Mouse (Mus musculus): ENCODE data around the gene Rnf222. TPM values are rescaled to one million over a fixed set of nuclear protein-coding genes. Genes with fewer than 3 reads are reported as not detected.

The Rnf222 gene
- polyA plus RNA-seq, 1 experiment from 2014 or later: 0.07 TPM

DNA sequence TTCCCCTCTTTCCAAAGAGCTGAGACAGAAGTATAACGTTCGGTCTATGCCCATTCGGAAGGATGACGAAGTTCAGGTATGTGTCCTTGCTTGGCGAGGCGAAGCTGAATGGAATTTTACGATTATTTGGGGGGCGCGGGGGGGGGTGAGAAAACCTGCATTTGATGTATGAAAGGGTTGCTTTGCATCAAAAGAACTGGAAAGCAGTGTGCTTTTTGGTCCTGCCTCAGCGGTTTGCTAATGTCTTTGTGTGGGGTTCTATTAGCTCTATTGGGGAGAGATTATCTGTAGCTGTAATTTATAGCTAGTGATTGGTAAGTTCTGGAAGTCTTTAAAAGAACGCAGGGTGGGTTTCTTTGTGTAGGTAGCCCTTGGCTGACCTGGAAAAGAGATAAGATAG lies 14.0 kb downstream of the Rnf222 start:
- Histone ChIP-seq H3K4me1 (peaks cover 53% of the 10 kb centered on the region), H3K27ac (peak overlapping the region; percentile 90), H3K9me3 (replicated peaks) (no peaks in the 10 kb centered on the region), H3K9ac (peak overlapping the region; percentile 96), H3K4me2 (peak overlapping the region; percentile 88), H3K36me3 (peaks cover 52% of the 10 kb centered on the region), H3K27me3 (replicated peaks) (no peaks in the 10 kb centered on the region), H3K4me3 (peak overlapping the region; percentile 96)
- WGBS (ENCODE audit: insufficient replicate concordance): 2% methylated on average over 11 of the region's 11 CpGs
- ATAC-seq: no peak

DNA sequence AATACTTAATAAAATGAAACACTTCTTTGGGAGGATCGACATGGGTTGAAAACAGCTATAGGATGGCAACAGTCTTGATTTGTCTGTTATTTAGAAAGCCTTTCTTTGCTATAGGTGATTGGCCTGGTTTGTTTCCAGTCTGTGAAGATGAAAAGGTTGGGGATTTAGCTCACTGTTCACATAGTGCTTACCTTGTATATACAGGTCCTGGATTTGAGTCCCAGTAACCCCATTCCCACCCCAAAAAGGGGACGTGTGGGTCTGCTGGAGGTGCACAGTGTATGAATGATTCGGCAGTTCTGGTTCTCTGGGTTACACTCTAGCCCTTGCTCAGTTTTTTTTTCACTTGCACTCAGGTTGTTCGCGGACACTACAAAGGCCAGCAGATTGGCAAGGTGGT lies 14.5 kb downstream of the Rnf222 start:
- Histone ChIP-seq H3K27ac (peak overlapping the region; percentile 90), H3K4me1 (peaks cover 52% of the 10 kb centered on the region), H3K27me3 (replicated peaks) (no peaks in the 10 kb centered on the region), H3K9ac (peak overlapping the region; percentile 96), H3K4me2 (peak overlapping the region; percentile 88), H3K9me3 (replicated peaks) (no peaks in the 10 kb centered on the region), H3K36me3 (peaks cover 53% of the 10 kb centered on the region), H3K4me3 (peak overlapping the region; percentile 96)
- 58% methylated on average over 5 of the region's 5 CpGs for WGBS (ENCODE audit: insufficient replicate concordance)
- ATAC-seq: no peak

DNA sequence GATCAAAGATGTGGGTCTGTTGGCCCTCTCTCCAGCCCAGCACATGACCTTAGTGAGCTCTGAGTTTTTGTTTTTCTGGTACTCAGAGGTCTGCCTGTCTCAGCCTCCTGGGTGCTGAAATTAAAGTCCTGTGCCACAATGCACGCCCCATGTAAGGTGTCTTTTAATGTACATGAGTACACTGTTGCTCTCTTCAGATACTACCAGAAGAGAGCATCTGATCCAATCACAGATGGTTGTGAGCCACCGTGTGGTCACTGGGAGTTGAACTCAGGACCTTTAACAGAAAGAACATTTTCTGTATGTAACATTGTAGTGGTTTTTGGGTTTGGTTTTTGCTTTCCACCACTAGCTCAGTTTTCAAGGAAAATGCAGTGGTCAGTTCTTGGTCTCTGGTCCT lies 15.4 kb downstream of the Rnf222 start:
- H3K27ac ChIP-seq: peak overlapping the region; percentile 90
- WGBS (ENCODE audit: insufficient replicate concordance): 75% methylated on average over 2 of the region's 2 CpGs
- H3K4me3 ChIP-seq: no peak overlapping the region
- H3K9ac ChIP-seq: peak overlapping the region; percentile 15; the same call in 1 of the 2 replicates
- H3K4me2 ChIP-seq: peak overlapping the region; percentile 88; the same call in 1 of the 2 replicates
- H3K27me3 ChIP-seq (replicated peaks): no peaks in the 10 kb centered on the region
- H3K4me1 ChIP-seq: peaks cover 42% of the 10 kb centered on the region
- H3K36me3 ChIP-seq: peaks cover 53% of the 10 kb centered on the region
- ATAC-seq: no peak
- H3K9me3 ChIP-seq (replicated peaks): no peaks in the 10 kb centered on the region

DNA sequence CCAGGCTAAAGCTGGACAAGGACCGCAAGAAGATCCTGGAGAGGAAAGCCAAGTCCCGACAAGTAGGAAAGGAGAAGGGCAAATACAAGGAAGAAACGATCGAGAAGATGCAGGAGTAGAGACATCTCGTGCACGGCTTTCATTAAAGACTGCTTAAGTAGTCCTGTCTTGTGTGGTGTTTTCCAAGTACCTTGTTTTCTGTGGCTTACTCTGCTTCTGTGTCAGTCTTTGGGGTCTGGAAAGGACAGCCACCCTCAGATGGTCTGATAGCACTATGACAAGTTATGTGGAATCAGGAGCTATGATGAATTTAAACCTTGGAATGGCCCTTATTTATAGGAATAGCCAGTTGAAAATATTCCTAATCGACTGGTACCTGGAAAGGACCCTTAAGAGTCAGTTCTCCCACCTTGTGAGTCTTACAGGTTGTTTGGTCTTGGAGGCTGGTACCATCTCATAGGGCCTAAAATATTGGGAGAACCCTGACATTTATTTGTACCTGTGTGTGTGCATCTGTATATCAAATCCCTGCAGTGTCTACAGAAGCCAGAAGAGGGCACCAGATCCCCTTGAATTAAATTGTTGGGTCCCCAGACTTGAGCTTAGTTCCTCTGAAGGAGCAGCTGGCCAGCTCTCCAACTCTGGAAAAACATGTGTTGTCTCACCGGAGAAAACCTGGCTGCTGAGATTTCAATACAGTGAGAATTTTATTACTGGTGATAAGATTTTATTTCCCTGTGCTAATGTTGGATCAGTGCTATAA lies 16.2 kb downstream of the Rnf222 start:
- no peaks in the 10 kb centered on the region for H3K27me3 ChIP-seq (replicated peaks)
- 86% methylated on average over 8 of the region's 8 CpGs for WGBS (ENCODE audit: insufficient replicate concordance)
- no peak overlapping the region for H3K4me2 ChIP-seq
- H3K9me3 ChIP-seq (replicated peaks): no peaks in the 10 kb centered on the region
- no peak for ATAC-seq
- H3K36me3 ChIP-seq: peaks cover 53% of the 10 kb centered on the region
- H3K4me3 ChIP-seq: no peak overlapping the region
- peaks cover 34% of the 10 kb centered on the region for H3K4me1 ChIP-seq
- no peak overlapping the region; the same call in 1 of the 2 replicates for H3K27ac ChIP-seq
- no peak overlapping the region for H3K9ac ChIP-seq

DNA sequence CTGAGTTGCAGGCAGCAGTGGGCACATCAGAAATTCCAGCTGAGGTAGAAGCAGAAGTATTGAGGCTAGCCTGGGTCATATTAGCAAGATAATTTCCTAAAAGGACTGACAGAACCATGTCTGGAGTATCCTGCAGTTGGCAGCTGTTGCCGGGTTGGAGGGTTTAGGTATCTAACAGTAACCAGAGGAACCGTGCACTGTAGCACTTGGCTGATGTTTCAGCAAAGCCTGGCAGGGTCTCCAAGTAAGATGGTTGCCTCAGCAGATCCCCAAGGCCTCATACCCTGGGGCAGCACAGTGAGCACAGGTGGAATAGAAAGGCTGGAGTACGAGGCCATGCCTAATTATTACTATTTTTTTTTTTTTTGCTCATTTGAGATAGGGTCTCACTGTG lies 16.8 kb downstream of the Rnf222 start:
- 78% methylated on average over 3 of the region's 3 CpGs for WGBS (ENCODE audit: insufficient replicate concordance)
- no peak overlapping the region for H3K4me3 ChIP-seq
- H3K9ac ChIP-seq: no peak overlapping the region
- peaks cover 53% of the 10 kb centered on the region for H3K36me3 ChIP-seq
- ATAC-seq: no peak
- no peak overlapping the region for H3K4me2 ChIP-seq
- H3K27me3 ChIP-seq (replicated peaks): no peaks in the 10 kb centered on the region
- H3K9me3 ChIP-seq (replicated peaks): no peaks in the 10 kb centered on the region
- H3K27ac ChIP-seq: no peak overlapping the region; the same call in 1 of the 2 replicates
- peaks cover 29% of the 10 kb centered on the region for H3K4me1 ChIP-seq

DNA sequence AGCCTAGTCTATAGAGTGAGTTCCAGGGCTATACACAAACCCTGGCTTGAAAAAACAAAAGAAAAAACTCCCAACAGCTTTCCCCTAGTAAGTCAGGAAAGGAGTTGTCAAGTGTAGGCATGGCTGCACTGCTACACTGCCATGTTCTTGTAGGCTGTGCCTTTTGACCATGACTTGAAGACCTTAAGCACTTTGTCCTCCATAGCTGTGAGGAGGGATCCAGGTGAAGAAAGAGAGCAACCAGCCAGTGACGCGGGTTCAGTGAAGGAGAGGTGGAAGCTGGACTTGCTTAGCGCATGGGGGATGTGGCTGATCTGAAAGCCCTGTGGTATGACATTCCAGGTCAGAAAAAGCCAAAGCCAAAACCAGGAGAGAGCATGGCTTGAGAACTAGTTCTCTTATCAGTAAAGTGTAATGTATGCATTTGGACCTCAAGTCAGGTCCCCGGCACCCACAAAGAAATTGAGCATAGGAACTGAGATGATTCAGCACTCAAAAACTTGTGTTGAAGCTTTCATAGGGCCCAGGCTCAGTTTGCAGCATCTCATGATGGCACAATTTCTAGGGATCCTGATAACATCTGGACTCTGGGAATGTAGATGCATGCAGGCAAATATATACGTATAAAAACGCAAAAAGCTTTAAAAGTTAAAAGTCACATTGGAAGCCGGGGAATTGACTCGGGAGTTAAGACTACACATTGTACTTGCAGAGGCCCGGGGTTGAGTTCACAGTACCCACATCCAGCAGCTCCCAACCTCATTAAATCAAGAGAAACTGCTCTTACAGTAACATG lies 17.5 kb downstream of the Rnf222 start:
- Histone ChIP-seq H3K9ac (no peak overlapping the region), H3K27ac (no peak overlapping the region), H3K4me2 (no peak overlapping the region), H3K4me3 (no peak overlapping the region), H3K4me1 (peaks cover 25% of the 10 kb centered on the region), H3K36me3 (peaks cover 53% of the 10 kb centered on the region), H3K9me3 (replicated peaks) (no peaks in the 10 kb centered on the region), H3K27me3 (replicated peaks) (no peaks in the 10 kb centered on the region)
- 79% methylated on average over 9 of the region's 9 CpGs for WGBS (ENCODE audit: insufficient replicate concordance)
- no peak for ATAC-seq

DNA sequence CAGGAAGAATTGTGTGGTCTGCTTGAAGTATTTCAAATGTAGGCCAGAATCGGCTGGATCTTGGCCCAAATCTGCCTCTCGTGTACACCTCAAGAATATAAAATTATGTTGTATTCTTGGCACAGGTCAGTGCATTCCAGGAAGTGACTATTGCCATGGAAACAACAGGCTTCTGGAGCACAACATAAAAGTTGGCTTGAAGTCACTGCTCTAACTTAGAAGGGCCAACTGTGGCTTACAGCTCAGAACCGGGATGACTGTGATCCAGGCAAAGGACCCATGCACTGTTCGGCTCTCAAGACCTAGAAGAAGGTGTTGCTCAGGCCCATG lies 18.1 kb downstream of the Rnf222 start:
- 73% methylated on average over 4 of the region's 4 CpGs for WGBS (ENCODE audit: insufficient replicate concordance)
- Histone ChIP-seq H3K36me3 (peaks cover 53% of the 10 kb centered on the region), H3K4me3 (no peak overlapping the region), H3K9ac (no peak overlapping the region), H3K4me1 (peaks cover 21% of the 10 kb centered on the region), H3K4me2 (no peak overlapping the region), H3K27me3 (replicated peaks) (peaks cover 6% of the 10 kb centered on the region; the same call in 1 of the 2 replicates), H3K27ac (no peak overlapping the region), H3K9me3 (replicated peaks) (no peaks in the 10 kb centered on the region)
- ATAC-seq: no peak

DNA sequence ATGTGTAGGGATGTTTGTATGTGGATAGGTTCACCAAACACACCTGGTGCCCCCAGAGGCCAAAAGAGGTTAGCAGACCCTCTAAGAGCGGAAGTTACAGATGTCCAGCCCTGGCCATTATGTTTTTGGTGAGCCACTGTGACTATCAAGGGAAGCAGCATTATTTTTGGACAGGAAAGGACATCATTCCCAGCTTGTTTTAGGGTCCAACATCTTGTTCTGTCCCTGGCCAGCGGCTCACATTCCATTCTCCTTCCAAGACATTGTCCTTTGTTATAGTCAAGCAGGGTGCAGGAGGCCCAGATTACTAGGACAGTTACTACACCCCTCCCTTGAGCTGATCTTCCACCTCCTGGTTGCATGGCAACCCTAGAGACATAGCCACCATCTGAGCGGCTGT lies 18.9 kb downstream of the Rnf222 start:
- H3K36me3 ChIP-seq: peaks cover 53% of the 10 kb centered on the region
- no peaks in the 10 kb centered on the region for H3K9me3 ChIP-seq (replicated peaks)
- 74% methylated on average over 3 of the region's 3 CpGs for WGBS (ENCODE audit: insufficient replicate concordance)
- H3K27ac ChIP-seq: 0 out of 2 replicates have a peak overlapping the region, but pooled peaks have one; percentile 6
- ATAC-seq: no peak
- peaks cover 21% of the 10 kb centered on the region for H3K4me1 ChIP-seq
- H3K9ac ChIP-seq: 0 out of 2 replicates have a peak overlapping the region, but pooled peaks have one; percentile 27
- no peak overlapping the region for H3K4me2 ChIP-seq
- no peak overlapping the region for H3K4me3 ChIP-seq
- H3K27me3 ChIP-seq (replicated peaks): peaks cover 14% of the 10 kb centered on the region

DNA sequence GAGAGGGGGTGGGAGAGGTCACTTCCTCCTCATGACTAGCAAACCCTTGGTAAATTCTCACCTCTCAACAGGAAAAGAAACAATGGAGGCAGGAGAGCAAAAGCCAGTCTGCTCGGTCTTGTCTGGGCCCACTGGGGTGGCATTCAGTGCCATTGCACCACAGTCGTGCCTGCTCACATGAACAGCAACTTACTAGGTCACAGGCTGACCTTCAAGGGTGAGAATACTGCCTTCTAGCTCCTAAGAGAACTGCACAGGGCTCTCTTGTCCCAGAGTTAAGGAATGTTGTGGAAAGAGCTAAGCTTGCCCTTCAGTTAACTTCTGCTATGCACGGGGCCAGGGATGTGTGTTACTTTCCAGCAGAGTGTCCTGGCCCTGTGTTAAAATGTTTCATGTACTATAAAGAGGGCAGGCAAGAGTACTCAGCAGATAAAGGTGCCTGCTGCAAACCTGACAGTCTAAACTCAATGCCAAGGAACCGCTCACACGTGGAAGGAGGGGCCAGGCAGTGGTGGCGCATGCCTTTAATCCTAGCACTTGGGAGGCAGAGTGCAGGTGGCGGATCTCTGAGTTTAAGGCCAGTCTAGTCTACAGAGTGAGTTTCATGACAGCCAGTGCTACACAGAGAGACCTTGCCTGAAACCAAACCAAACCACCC lies 20.6 kb downstream of the Rnf222 start:
- 58% methylated on average over 7 of the region's 7 CpGs for WGBS (ENCODE audit: insufficient replicate concordance)
- H3K27me3 ChIP-seq (replicated peaks): peaks cover 26% of the 10 kb centered on the region

DNA sequence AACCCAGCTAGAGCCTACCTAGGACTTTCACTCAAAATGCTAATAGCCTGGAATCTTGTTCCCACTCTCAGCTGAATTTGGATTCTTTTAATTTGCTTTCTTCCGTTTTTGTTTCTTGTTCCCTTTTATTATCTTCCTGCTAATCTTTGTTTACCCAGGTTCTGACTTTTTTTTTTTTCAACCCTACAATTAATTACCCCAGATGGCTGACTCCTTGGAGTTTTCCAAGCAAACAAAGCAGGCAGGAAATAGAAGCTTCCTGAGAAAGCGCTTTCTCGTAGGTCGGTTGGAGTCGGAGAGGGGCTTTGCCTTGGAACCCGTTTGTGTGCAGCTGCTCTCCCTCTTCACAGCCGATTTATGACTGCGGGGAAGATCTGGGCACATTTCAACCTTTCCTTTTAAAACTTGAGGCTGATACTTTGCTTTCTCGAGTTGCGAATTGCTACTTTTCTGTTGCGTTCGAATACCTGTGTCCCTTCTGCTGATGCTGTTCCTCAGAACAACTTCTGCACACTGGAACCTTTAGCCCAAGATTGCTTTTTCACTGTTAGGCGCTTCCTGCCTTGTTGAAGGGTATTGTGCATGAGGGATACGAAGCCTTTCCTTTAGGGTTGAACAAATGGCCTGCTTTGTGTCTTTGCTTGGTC lies 23.3 kb downstream of the Rnf222 start:
- Histone ChIP-seq H3K36me3 (peaks cover 9% of the 10 kb centered on the region), H3K4me2 (no peak overlapping the region), H3K4me3 (no peak overlapping the region), H3K27me3 (replicated peaks) (peaks cover 29% of the 10 kb centered on the region), H3K4me1 (0 out of 2 replicates have a peak, but pooled peaks cover 4% of the 10 kb centered on the region), H3K27ac (no peak overlapping the region), H3K9me3 (replicated peaks) (0 out of 2 replicates have a peak, but pooled peaks cover 4% of the 10 kb centered on the region), H3K9ac (no peak overlapping the region)
- 30% methylated on average over 14 of the region's 14 CpGs for WGBS (ENCODE audit: insufficient replicate concordance)
- ATAC-seq: no peak

More for the DNA sequence above, 20.6 kb downstream of the Rnf222 start:
- 0 out of 2 replicates have a peak, but pooled peaks cover 4% of the 10 kb centered on the region for H3K9me3 ChIP-seq (replicated peaks)
- no peak overlapping the region for H3K4me2 ChIP-seq
- H3K4me3 ChIP-seq: no peak overlapping the region
- H3K27ac ChIP-seq: no peak overlapping the region
- ATAC-seq: no peak
- H3K36me3 ChIP-seq: peaks cover 35% of the 10 kb centered on the region
- 0 out of 2 replicates have a peak, but pooled peaks cover 4% of the 10 kb centered on the region for H3K4me1 ChIP-seq
- H3K9ac ChIP-seq: no peak overlapping the region

DNA sequence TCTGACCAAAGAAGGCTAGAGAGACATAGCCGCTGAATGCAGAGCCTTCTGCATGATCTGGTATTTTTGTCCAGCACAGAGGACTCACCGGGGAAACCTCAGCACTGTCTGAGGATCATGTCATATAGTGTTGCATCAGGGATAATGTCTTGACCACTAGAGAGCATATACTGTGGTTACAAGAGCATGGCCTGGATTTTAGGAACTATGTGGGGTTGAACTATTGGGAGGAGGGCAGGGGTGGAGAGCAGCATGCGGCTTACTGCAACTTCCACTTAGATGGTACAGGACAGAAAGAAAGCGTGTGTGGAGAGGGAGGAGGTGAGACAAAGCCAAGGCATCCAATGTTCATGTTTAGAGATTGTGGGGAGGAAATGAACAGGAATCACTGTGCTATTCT lies 26.2 kb downstream of the Rnf222 start:
- no peak overlapping the region for H3K9ac ChIP-seq
- peaks cover 29% of the 10 kb centered on the region for H3K27me3 ChIP-seq (replicated peaks)
- WGBS (ENCODE audit: insufficient replicate concordance): 74% methylated on average over 4 of the region's 4 CpGs
- H3K9me3 ChIP-seq (replicated peaks): 0 out of 2 replicates have a peak, but pooled peaks cover 4% of the 10 kb centered on the region
- no peak for ATAC-seq
- H3K4me1 ChIP-seq: no peaks in the 10 kb centered on the region
- H3K36me3 ChIP-seq: no peaks in the 10 kb centered on the region
- no peak overlapping the region for H3K27ac ChIP-seq
- H3K4me3 ChIP-seq: no peak overlapping the region
- no peak overlapping the region for H3K4me2 ChIP-seq

All from liver, embryonic 12.5 days (tissue).